Mouse (Mus musculus) ovary, postnatal 10 days (tissue): ENCODE results near the gene Ttc9.

ENCODE experiments used
- DNase-seq: peaks from one replicate; pipeline ENCODE4 v3.0.0; 2022; ENCODE audit warnings: low spot score

Gene Ttc9

DNA sequence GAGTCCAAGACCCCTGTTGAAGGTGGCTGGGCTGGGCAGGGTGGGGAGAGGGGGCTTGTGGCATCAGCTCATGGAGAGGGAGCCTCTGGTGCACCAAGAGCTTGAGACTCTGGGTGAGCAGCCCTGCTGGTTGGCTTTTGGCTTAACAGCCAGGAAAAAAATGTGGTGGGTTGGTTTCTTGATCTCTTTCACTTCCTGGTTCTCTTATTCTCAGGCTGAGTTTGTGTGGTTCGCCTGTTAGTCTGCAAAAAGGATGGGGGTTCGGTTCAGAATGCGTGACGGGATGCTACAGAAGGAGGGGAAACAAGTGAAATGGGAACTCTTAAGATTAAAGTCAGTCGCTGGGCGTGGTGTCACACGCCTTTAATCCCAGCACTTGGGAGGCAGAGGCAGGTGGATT, 27.0 kb downstream of the Ttc9 start:
- DNase-seq = no peak

DNA sequence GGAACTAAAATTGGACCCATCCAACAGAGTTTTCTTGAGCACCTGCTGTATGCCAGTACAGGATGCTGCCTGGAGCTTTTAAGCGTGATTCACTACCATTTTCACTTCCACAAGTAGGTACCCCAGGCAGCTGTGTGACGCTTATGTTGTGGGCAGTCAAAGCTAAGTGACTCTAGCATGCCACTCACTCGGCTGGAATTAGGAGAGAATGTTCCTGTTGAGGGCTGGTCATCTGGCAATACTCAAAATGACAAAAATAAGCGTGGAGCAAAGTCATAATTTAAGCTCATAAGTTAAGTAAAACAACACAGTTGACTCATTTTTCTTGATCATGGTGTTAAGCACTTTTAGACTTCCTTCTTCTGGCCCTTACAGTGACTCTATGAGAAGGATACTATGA, 31.0 kb downstream of the Ttc9 start:
- no peak for DNase-seq

DNA sequence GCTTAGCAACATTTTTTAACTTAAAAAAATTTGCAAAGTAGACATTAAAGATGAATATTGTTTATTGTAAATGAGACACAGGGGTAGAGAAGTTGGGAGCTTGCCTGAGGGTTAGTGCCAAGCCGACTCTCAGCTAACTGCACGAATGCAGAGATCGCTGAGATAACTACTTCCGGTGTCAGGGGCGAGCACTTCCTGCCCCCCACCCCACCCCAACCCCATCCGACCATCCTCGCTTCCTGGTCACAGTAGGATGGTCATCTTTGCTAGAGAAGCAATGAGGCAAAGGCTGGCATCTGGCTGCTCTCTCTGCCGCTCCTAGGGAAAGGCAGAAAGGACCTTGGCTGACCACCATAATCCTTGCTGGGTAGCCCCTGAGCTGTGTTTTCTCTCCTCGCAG, 32.1 kb downstream of the Ttc9 start:
- DNase-seq = no peak

DNA sequence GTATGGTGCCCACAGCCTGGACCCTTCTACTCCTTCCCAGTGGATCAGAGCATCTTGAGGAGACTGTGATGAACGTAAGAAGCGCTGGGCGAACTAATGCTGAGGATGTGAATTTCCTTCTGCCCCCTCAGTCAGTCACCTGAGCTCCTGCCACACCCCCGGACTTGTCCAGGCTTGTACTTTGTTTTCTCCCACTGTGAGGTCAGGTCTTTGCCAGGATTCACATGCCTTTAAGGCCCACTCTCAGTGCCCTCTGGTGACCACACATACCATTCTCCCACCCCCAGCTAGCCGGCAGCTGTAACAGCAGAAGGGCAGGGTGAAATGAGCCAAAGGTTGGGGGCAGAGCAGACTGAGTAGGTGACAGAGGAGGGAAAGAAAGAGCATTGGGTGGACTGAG, 32.9 kb downstream of the Ttc9 start:
- DNase-seq = no peak

DNA sequence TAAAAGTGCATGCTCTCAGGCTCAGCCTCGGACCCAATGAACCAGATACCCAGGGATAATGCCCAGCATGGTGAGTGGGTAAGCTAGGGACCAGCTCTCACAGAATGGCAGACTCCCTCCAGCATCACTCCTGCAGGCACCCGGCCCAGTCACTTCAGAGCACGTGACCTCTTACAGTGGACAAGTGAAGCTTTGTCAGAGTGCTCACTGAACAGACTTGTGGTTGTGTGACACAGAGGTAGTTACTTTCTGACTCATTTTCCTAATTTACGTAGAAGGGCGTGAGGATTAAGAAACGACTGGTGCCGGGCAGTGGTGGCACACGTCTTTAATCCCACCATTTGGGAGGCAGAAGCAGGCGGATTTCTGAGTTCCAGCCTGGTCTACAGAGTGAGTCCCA, 37.4 kb downstream of the Ttc9 start:
- no peak for DNase-seq

DNA sequence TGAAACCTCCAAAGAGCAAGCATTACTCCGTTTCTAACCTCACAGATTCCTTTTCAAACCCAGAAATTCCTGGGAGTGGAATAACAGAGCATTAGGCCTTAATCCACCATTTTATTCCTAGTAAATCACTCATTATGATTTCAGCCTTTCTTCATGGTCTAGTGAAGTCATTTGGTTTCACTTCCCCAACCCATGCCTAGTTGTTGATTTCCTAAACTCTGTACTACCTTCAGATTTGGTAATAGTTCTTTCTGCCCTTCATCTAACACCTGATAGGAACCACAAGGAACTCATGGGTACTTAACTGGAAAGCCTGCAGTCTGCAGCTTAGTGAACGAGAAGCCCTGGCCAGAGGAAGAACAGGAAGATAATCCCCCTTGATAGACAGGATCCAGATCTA, 44.5 kb downstream of the Ttc9 start:
- no peak for DNase-seq

DNA sequence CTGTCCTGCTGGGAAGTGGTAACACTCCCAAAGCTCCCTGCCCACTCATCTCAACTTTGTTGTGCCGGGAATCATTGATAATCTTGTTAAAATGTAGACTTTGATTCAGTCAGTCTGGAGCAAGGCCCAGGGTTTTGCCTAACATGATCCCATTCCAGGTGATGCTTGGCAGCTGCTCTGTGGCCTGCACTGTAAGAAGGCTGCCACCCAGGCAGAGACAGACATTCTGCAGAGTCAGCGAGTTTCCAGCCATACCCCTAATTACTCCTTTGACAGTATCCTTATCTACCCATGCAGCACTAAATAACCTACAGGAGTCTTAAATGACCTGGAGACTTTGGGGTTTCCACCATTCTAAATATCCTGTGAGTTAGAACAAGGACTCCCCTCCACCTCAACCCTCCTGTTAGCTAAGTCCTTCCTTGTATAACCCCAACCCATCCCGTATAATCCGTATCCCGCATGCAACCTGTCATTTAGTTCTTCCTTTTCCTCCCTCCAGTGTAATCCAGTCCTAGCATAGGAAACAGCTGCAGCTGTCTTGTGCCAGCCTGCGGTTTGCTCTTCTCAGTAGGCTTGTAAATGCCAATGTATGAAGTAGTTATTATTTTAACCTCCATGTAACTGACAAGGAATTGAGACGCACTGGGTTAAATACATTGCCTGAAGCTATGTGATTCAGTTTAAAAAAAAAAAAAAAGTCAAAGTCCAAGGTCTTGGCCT, 48.9 kb downstream of the Ttc9 start:
- no peak for DNase-seq

DNA sequence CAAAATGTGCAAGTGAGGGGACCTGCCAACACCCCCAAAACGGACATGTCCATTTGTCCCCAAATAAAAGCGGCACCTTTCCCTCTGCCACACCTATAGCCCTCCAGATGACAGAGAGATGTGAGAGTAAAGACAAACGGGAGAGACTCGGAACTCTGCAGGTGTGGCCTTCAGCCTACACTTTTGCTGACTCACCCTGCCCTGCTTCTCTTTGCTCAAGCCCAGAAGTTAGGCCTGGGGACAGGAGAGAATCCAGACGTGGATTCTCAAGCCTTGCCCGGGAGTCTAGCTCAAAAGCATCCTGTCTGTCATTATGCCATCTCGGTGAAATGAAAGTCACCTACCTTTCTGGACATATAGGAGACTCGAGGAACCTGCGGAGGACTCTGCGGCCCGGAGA, 52.3 kb downstream of the Ttc9 start:
- DNase-seq = no peak

DNA sequence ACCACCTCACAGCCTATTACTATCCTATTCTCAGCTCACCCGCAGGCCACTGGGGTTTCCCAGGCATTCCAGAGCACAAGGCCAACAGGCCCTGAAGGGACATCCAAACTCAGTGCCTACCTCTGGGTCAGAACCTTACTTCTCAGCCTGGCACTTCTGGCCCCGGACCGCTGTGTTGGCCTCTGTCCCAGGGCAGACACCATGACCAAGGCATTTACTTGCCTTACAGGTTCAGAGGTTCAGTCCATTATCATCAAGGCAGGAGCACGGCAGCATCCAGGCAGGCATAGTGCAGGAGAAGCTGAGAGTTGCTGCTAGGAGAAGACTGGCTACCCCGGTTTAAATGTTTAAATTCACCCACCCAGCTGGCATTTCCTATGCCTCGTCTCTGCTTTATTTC, 53.0 kb downstream of the Ttc9 start:
- DNase-seq = no peak

DNA sequence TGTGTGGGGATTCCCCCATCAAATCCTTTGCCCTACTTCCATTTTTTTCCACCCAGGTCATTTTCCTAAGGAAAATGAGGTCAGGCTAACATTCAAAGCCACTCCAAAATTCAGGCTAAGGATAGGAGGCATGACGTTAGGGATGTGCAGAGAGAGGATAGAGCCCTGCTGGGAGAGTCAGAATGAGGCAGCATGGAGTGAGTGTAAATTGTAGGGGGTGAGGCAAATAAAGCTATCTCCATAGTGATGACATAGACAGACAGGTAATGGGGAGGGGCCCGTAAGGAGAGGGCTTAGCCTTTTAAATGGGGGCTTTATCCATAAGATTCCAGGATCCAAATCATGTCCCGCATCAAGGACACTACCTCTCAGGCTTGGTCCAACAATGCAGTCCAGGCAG, 54.9 kb downstream of the Ttc9 start:
- no peak for DNase-seq

DNA sequence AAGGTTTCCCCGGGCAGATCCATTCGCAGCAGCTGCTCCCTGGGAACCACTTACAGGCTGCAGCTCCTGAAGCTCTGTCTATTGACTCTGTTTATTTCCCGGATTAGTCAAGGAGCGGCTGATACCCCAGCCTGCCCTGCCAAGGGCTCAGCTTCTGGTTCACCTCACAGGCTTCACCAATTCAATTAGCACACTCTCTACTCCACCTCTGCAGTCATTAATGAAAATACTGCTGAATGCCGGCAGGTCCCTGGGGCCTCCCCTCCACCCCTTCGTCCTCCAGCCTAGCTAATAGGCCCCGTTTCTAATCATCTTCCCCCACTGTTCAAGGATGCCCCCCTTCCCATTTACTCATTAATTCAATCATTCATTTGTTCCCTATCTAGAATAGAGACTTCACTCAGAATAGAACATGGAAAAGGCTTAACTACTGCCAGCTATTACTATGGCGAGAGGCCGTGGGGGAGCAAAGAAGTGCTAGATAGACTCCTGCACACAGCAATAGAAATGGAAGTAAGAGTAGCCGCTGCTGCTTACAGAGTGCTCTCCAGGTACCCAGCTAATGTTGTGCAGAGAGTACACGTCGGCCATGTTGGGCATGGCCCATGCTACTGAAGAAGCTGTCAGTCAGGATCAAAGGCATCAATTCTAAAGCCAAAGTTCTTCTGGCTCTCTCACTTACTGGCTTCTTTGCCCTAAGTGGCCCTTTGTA, 55.5 kb downstream of the Ttc9 start:
- no peak for DNase-seq

DNA sequence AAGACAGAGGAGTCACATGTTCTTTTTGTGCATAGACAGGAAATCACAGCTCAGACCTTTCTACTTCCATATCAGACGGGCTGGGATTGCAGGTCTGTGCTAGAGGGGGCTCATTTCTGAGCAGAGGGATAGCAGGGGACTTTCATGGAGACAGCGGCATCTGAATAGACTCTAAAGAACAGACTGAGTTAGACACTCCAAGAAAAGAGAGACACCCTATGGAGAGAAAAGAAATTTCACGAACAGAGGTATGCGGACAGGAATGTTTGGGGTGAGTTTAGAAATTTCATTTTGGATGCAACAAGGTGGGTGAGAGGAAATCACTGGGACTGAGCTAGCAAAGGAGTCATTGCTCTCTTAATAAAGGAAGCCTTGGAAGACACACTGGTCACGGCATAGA, 56.8 kb downstream of the Ttc9 start:
- DNase-seq = no peak

DNA sequence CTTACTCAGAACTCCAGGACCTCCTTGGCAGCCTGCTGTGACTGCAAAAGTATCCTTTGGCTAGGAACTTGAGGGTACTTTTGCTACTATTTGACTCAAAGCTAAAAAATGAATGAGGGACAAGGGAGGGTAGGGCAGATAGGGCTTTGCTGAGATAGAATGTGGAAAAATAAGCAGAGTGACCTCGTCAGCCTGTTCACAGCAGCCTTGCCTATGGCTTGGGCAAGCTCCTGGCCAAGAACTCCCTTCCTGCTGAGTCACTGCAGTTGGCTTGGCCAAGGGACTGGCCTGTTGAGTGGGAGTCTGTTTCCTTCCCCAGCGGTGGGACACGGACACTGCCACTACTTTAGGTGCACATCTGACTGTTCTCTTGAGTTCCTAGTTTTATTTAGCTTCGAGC, 57.5 kb downstream of the Ttc9 start:
- no peak for DNase-seq

DNA sequence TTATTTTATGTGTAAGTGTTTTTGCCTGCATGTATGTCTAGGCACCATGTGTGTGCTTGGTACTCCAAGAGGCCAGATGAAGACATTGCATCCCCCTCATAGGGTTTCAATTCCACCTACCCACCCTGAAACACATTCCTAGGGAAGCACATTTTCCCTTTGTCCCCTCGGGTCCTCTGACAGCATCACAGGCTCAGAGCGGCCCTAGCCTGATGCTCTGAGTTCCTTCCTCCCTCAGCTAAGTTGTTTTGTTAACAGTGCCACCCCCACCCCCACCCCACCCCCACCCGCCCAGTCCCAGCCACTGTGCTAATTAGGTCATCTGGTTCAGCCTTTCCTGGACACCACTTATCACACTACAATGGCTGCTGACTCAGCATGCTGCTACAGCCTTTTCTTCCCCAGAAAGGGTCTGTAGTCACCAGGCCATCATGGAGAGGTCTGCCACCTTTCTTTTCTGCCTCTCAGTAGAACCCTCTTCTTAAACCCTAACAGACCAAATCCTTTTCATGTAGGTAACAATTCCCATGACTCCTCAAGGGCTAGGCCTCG, 58.5 kb downstream of the Ttc9 start:
- DNase-seq = no peak

DNA sequence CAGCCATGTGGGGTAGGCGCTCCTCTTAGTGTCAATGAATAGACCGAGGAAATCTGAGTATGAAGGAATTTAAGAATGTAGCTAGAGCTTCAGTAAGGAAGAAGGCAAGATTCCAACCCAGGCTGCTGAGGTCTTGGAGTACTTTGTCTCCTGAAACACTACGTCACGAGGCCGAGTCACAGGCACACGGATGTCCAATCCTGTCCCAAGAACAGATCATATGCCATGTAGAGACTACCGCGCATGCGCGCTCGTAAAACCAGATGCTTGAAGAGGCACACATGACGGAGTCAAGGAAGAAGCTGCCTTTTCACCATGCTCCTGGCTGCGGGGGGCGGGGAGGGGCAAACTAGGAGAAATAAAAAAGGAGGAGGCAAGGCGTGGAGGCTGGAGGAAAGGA, 59.1 kb downstream of the Ttc9 start:
- DNase-seq = no peak

DNA sequence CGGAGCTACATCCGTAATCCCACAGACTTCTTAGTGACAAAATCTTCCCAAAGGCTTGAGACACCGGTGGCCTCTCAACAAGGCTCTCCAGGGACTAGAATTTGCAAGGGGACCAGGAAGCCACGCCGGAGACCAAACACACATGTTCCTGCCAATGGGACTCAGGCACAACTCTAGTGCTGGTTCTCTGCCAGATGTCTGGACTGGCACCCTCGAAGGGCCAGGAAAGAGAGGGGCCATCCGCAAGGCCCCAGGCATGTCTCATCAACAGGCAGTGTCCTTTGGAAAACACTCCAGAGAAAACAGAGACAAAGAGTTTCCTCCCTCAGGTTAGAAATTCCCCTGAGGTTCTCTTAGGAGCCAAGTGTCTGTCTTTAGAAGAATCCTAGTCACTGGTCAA, 59.7 kb downstream of the Ttc9 start:
- no peak for DNase-seq

DNA sequence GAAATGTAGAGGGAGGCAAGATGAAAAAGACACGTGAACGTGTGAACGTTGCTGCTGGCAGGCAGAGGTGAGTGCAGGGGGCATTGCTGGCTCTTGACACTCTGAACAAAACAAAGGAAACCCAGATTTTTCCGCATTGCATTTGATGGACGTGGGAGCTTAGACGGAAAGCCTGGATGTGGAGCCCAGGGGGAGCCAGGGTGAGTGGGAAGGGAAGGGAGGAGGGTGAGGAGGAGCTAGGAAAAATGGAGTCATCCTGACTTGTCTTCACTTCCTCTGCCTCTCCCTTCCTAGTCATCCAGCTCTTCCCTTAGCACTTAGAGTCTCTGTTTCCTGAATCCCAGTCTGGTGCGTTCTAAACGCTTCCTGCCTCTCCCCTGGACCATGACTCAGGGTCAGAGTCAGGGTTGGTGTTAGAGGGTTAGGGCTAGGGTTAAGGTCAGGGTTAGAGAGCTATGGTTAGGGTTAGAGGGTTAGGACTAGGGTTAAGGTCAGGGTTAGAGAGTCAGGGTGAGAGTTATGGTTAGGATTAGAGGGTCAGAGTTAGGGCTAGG, 60.2 kb downstream of the Ttc9 start:
- no peak for DNase-seq

DNA sequence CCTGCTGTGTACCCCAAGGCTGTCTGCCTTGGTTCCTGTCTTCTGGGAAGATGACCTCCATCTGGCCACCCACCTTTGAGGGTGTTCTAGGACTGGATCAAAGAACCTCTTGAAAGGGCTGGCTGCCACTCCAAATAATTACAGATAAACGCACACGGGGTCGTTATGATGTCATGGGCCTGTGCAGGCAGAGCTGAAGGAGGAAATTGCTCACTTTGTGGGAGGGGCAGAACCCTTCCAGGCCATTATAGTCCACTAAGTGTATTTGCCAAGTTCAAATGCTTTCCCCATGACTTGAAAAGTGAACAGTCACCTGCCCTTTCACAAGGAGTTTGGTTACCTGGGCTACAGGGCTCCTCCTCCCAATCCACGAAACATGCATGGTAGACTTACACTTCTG, 67.0 kb downstream of the Ttc9 start:
- DNase-seq = no peak

DNA sequence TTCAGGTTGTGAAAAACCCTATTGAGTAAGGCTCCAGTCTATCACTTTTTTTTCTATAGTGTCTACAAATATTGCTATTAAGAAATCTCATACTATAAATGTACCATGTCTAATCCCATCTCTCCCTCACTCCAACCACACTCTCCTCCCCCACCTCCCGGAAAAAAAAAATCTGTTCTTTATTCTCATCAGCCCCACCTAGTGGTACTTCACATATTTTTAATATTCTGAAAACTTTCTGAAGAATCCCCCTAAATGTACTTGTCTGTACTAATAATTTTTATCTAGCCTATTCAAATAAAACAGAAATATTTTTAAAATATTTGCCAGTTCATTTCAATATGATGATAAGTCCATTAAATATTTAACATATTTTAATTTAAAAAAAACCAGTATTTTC, 71.9 kb downstream of the Ttc9 start:
- DNase-seq = no peak

DNA sequence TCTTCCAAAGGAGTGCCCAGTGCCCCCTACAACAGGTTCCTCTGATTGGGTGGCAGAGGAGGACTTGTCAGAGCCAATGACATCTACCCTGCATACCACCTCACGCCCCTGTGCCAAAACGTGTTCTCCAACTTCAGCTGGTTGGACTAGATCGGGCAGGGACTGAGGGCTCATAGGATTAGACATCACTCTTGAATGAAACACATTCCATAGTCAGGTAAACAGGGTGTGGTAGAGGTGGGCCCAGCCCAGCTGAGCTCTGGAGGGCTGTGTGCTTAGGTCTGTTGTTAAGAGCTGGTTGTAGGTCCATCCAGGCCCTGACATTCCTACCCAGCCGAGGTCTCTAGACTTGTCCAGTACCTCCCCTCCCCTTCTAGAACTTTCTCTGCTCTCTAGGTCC, 81.6 kb downstream of the Ttc9 start:
- no peak for DNase-seq
